Mouse (Mus musculus) lung, embryonic 15.5 days (tissue): ENCODE measurements around the gene C87436. TPM values are rescaled to one million over a fixed set of nuclear protein-coding genes. Genes with fewer than 3 reads are reported as not detected.

Experiments used
- polyA plus RNA-seq: library from polyadenylated mRNA; unstranded; fragments of >200 nt; fragmentation: Nextera tagmentation; extraction: Ambion mirVana; gene quantifications from 2 replicates; pipeline ENCODE4 v1.2.1, GENCODE M21; 2015

The C87436 gene
- polyA plus RNA-seq, 1 experiment from 2014 or later = 22.1 TPM

Other genes with a start within 250 kb of the C87436 start
- 4.1 and 4.2 TPM in 2 replicates for gene Tgfa, start 243.2 kb upstream of the C87436 start, polyA plus RNA-seq
- gene Fam136a, start 72.7 kb upstream of the C87436 start, polyA plus RNA-seq = 111 TPM in 2 replicates
- gene Snrpg, start 67.1 kb upstream of the C87436 start, polyA plus RNA-seq = 556 and 637 TPM in 2 replicates
- gene Pcyox1, start 41.2 kb upstream of the C87436 start, polyA plus RNA-seq = 80.9 and 82.2 TPM in 2 replicates
- gene Tia1, start 34.2 kb upstream of the C87436 start, polyA plus RNA-seq = 179 and 191 TPM in 2 replicates
- 1.3 TPM in 1 of 2 replicates, not detected in the other for gene Gm44790, start 11.7 kb upstream of the C87436 start, polyA plus RNA-seq
- gene Pcbp1, start 87.9 kb downstream of the C87436 start, polyA plus RNA-seq = 554 and 556 TPM in 2 replicates
- gene Asprv1, start 189.8 kb downstream of the C87436 start, polyA plus RNA-seq = 1.0 TPM in 2 replicates
- 12.8 and 13.1 TPM in 2 replicates for gene Mxd1, start 230.8 kb downstream of the C87436 start, polyA plus RNA-seq
- gene Snrnp27, start 246.1 kb downstream of the C87436 start, polyA plus RNA-seq = 103 and 109 TPM in 2 replicates